Mouse (Mus musculus) kidney, adult 2 months (tissue): ENCODE data around the gene Ptprn2. TPM values are rescaled to one million over a fixed set of nuclear protein-coding genes. Genes with fewer than 3 reads are reported as not detected.

Experiments used
- DNase-seq: peaks from one replicate; pipeline ENCODE4 v3.0.0; 2021
- H3K27ac ChIP-seq: fragments of 200-500 bp; 2 replicates; pipeline ENCODE4 v1.5.1; 2012; ENCODE audit warnings: low read depth, low read length, control low read depth, inconsistent platforms; ENCODE audit not compliant: insufficient read depth
- H3K27me3 ChIP-seq: fragments of 200-500 bp; replicated peaks from 2 replicates; pipeline ENCODE4 v1.6.1; 2012; ENCODE audit warnings: mild to moderate bottlenecking, moderate library complexity, low read length, inconsistent platforms; ENCODE audit not compliant: control insufficient read depth, insufficient read depth
- H3K36me3 ChIP-seq: fragments of 200-500 bp; 2 replicates; pipeline ENCODE4 v1.6.1; 2012; ENCODE audit warnings: mild to moderate bottlenecking, moderate library complexity, low read length, inconsistent platforms; ENCODE audit not compliant: control insufficient read depth, insufficient read depth
- H3K4me1 ChIP-seq: fragments of 200-500 bp; 2 replicates; pipeline ENCODE4 v1.6.1; 2011; ENCODE audit warnings: low read length; ENCODE audit not compliant: control insufficient read depth, insufficient read depth
- H3K4me3 ChIP-seq: fragments of 200-500 bp; 2 replicates; pipeline ENCODE4 v1.5.1; 2011; ENCODE audit warnings: mild to moderate bottlenecking, low read depth, low read length, control low read depth; ENCODE audit not compliant: insufficient read depth
- CTCF ChIP-seq: fragments of 200-500 bp; conservative IDR thresholded peaks from 2 replicates; pipeline ENCODE4 v1.5.1; 2011; ENCODE audit warnings: low read depth, mild to moderate bottlenecking, control low read depth, low read length, moderate library complexity, mixed read lengths; ENCODE audit not compliant: insufficient read depth, insufficient read length
- POLR2A ChIP-seq: fragments of 200-500 bp; IDR thresholded peaks from one replicate; pipeline ENCODE4 v1.6.1; 2011; ENCODE audit warnings: low read depth, low read length, control low read depth
- WGBS: fragments of 180-500 bp; shearing (Covaris S2); methylation state at CpG from one replicate; pipeline ENCODE4 v1.1.7; 2018; 5-methylcytosine and 5-hydroxymethylcytosine counted together
- polyA plus RNA-seq: library from polyadenylated mRNA; depleted of rRNA; stranded (reverse); fragments of >200 nt; gene quantifications from 2 replicates; pipeline ENCODE4 v1.2.3, GENCODE M21; 2012

The Ptprn2 gene
- polyA plus RNA-seq, 1 experiment = 0.91 TPM

- H3K4me1 ChIP-seq = no peaks in the 10 kb centered on the region
- WGBS = 68% methylated on average over 22 of the region's 22 CpGs
- H3K27ac ChIP-seq = no peak overlapping the region
- TF ChIP-seq CTCF (no peak), POLR2A (no peak)
- H3K4me3 ChIP-seq = no peak overlapping the region
- no peak for DNase-seq
- no peaks in the 10 kb centered on the region for H3K36me3 ChIP-seq
- H3K27me3 ChIP-seq = no peaks in the 10 kb centered on the region
Observed at GRCm38 (mm10) chr12:116919691-116920526, 434.4 kb downstream of the Ptprn2 start.

GRCm38 (mm10) chr12:116927115-116927514 is 441.6 kb downstream of the Ptprn2 start:
- H3K4me3 ChIP-seq = no peak overlapping the region
- no peak for DNase-seq
- H3K27me3 ChIP-seq = no peaks in the 10 kb centered on the region
- H3K4me1 ChIP-seq = no peaks in the 10 kb centered on the region
- WGBS = 84% methylated on average over 5 of the region's 5 CpGs
- TF ChIP-seq CTCF (no peak), POLR2A (no peak)
- no peak overlapping the region for H3K27ac ChIP-seq
- no peaks in the 10 kb centered on the region for H3K36me3 ChIP-seq

GRCm38 (mm10) chr12:116927516-116927915 is 442.0 kb downstream of the Ptprn2 start:
- no peak overlapping the region for H3K27ac ChIP-seq
- H3K4me1 ChIP-seq = no peaks in the 10 kb centered on the region
- TF ChIP-seq CTCF (no peak), POLR2A (no peak)
- DNase-seq = no peak
- 93% methylated on average over 1 of the region's 1 CpGs for WGBS
- no peaks in the 10 kb centered on the region for H3K27me3 ChIP-seq
- H3K36me3 ChIP-seq = no peaks in the 10 kb centered on the region
- H3K4me3 ChIP-seq = no peak overlapping the region

GRCm38 (mm10) chr12:116938158-116938854 is 452.8 kb downstream of the Ptprn2 start:
- no peak for DNase-seq
- Histone ChIP-seq H3K27me3 (no peaks in the 10 kb centered on the region), H3K4me1 (no peaks in the 10 kb centered on the region), H3K36me3 (no peaks in the 10 kb centered on the region), H3K27ac (no peak overlapping the region), H3K4me3 (no peak overlapping the region)
- no peak for TF ChIP-seq POLR2A
- TF ChIP-seq CTCF = no peak
- WGBS = 39% methylated on average over 3 of the region's 3 CpGs

GRCm38 (mm10) chr12:116943883-116944282 is 458.4 kb downstream of the Ptprn2 start:
- Histone ChIP-seq H3K4me3 (no peak overlapping the region), H3K36me3 (no peaks in the 10 kb centered on the region), H3K27ac (no peak overlapping the region), H3K27me3 (no peaks in the 10 kb centered on the region), H3K4me1 (no peaks in the 10 kb centered on the region)
- DNase-seq = no peak
- 86% methylated on average over 5 of the region's 5 CpGs for WGBS
- TF ChIP-seq CTCF (no peak), POLR2A (no peak)

GRCm38 (mm10) chr12:116948151-116948928 is 462.8 kb downstream of the Ptprn2 start:
- 92% methylated on average over 4 of the region's 4 CpGs for WGBS
- Histone ChIP-seq H3K4me3 (no peak overlapping the region), H3K27me3 (no peaks in the 10 kb centered on the region), H3K4me1 (no peaks in the 10 kb centered on the region), H3K27ac (no peak overlapping the region), H3K36me3 (no peaks in the 10 kb centered on the region)
- TF ChIP-seq POLR2A = no peak
- no peak for TF ChIP-seq CTCF
- DNase-seq = no peak

DNA sequence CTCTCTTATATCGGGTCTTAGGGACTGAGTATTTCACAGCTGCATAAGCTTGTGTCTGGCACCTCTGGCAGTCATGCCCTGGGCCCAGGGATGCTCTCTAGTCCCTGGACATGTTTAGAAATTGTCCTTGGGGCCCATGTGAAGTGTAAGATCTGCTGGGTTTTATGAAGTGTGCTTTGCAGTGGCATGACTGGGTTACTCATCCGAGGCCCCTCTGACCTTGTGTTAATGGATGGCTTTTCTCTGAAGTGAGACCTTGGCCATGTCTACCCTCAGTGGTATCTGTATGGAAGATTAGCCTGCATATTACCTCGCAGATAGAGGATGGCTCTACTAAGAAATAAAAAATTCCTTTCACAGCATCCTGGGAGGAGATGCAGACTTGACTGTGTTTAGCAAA is 464.2 kb downstream of the Ptprn2 start:
- Histone ChIP-seq H3K27me3 (no peaks in the 10 kb centered on the region), H3K4me3 (no peak overlapping the region), H3K27ac (no peak overlapping the region), H3K36me3 (no peaks in the 10 kb centered on the region), H3K4me1 (no peaks in the 10 kb centered on the region)
- WGBS = 68% methylated on average over 3 of the region's 3 CpGs
- no peak for DNase-seq
- TF ChIP-seq POLR2A (no peak), CTCF (no peak)
